Mouse (Mus musculus) megakaryocyte, embryonic 14.5 days (primary cell): ENCODE measurements at regions not wholly inside any gene's neighbourhood (a gene's known extent, or its start where the extent isn't known, plus 50 kb on each side); places are given as distances from the start of the nearest gene placed in this dataset.

Source experiments
- H3K27me3 ChIP-seq: replicated peaks from 2 replicates; pipeline ENCODE3; 2012; ENCODE audit warnings: inconsistent platforms
- H3K36me3 ChIP-seq: replicated peaks from 2 replicates; pipeline ENCODE3; 2012; ENCODE audit warnings: low read length, inconsistent platforms, mixed read lengths
- H3K4me1 ChIP-seq: 2 replicates; pipeline ENCODE4 v1.6.1; 2012; ENCODE audit warnings: inconsistent platforms
- H3K4me3 ChIP-seq: replicated peaks from 2 replicates; pipeline ENCODE3; 2012; ENCODE audit warnings: moderate library complexity, mild to moderate bottlenecking, inconsistent platforms
- H3K9me3 ChIP-seq: 2 replicates; pipeline ENCODE4 v1.6.1; 2012; ENCODE audit warnings: inconsistent platforms
- FLI1 ChIP-seq: IDR thresholded peaks from 2 replicates; pipeline ENCODE4 v1.6.1; 2012; ENCODE audit warnings: low read length, inconsistent platforms, mixed read lengths
- GATA1 ChIP-seq: IDR thresholded peaks from 3 replicates; pipeline ENCODE4 v1.6.1; 2012; ENCODE audit warnings: mixed read lengths, low read length, inconsistent platforms, borderline replicate concordance

DNA sequence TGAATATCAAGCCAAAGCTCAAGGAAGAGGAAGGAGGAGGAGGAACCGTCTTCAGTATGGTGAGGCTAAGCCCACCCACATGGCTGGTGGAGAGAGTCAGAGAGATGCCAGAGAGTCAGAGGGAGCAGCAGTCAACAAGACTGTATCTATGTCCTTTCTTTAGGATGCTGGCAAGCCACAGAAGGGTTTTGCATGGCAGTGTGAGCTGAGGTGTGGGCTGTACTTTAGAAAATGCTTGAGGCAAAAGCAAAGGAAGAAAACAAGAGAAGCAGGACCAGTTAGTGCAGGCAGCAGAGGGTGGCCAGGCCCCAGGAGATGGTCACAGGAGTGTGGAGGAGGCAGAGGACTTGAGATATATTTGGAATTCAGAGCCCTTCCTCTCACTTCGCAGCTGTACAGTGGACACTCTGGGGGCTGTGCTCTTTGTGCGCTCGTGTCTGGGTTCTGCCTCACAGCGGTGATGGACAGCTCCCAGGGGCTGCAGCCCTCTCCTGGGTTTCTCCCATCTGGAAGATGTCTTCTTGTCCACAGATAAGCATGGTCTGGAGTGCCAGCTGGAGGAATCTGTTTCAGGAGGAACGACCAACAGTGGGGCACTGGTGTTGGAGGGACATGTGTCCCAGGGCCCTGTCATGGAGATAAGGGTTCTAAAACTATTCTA lies 157.4 kb upstream of the Dyrk2 start:
- no peak overlapping the region for H3K4me3 ChIP-seq
- TF ChIP-seq FLI1 = no peak
- H3K36me3 ChIP-seq = no peaks in the 10 kb centered on the region
- no peaks in the 10 kb centered on the region for H3K9me3 ChIP-seq
- peaks cover 28% of the 10 kb centered on the region for H3K27me3 ChIP-seq
- H3K4me1 ChIP-seq = peaks cover 20% of the 10 kb centered on the region

DNA sequence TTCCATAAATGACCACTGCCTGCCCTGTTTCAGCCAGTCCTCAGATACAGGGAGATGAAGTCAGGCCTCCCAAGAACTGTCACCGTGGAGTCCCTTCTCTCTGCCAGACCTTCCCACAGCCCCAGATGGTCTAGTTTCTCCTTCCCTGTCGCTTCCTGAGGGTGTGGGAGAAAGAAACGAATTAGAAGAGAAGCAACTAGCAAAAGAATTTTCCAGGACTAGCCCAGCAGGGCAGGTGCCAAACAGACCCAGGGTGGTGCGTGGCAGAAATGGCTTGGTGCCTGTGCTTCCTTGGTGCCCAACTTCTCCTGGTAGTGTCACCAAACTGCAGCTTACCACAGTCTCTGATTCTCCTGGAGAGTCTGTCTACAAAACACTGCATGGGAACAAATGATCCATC lies 156.3 kb upstream of the Dyrk2 start:
- Histone ChIP-seq H3K4me1 (peaks cover 20% of the 10 kb centered on the region), H3K36me3 (no peaks in the 10 kb centered on the region), H3K4me3 (no peak overlapping the region), H3K27me3 (peaks cover 33% of the 10 kb centered on the region), H3K9me3 (peaks cover 2% of the 10 kb centered on the region)
- no peak for TF ChIP-seq FLI1
- no peak for TF ChIP-seq GATA1

DNA sequence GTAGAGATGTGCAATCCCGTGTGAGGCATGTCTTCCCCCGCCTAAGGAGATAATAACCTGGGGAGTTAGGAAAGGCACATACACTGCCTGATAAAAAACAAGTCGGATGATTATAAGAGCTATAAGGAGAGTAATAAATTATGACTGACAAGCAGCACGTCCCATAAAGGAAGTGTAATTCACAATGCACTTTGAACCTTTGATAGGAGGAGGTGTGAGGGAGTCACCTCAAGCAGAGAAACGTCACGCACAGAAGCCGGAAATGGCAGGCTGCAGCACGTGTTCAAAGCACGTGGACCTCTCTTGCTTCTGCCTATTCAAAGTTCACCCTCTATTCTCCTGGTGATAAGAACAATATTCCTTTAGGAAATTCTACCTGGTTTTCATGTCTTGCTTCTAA lies 154.4 kb upstream of the Dyrk2 start:
- peaks cover 24% of the 10 kb centered on the region for H3K4me1 ChIP-seq
- no peaks in the 10 kb centered on the region for H3K36me3 ChIP-seq
- H3K9me3 ChIP-seq = peaks cover 9% of the 10 kb centered on the region
- TF ChIP-seq GATA1 (no peak), FLI1 (no peak)
- peaks cover 35% of the 10 kb centered on the region for H3K27me3 ChIP-seq
- H3K4me3 ChIP-seq = no peak overlapping the region

GRCm38 (mm10) chr10:119019082-119019481 lies 149.1 kb upstream of the Dyrk2 start:
- Histone ChIP-seq H3K27me3 (peaks cover 15% of the 10 kb centered on the region), H3K36me3 (no peaks in the 10 kb centered on the region), H3K4me1 (peaks cover 4% of the 10 kb centered on the region; the same call in 1 of the 2 replicates), H3K9me3 (peaks cover 13% of the 10 kb centered on the region), H3K4me3 (no peak overlapping the region)
- TF ChIP-seq FLI1 (no peak), GATA1 (no peak)

GRCm38 (mm10) chr10:119018490-119018889 lies 148.5 kb upstream of the Dyrk2 start:
- H3K4me3 ChIP-seq = no peak overlapping the region
- H3K36me3 ChIP-seq = no peaks in the 10 kb centered on the region
- TF ChIP-seq FLI1 = no peak
- TF ChIP-seq GATA1 = no peak
- peaks cover 14% of the 10 kb centered on the region for H3K27me3 ChIP-seq
- peaks cover 4% of the 10 kb centered on the region; the same call in 1 of the 2 replicates for H3K4me1 ChIP-seq
- peaks cover 13% of the 10 kb centered on the region for H3K9me3 ChIP-seq

DNA sequence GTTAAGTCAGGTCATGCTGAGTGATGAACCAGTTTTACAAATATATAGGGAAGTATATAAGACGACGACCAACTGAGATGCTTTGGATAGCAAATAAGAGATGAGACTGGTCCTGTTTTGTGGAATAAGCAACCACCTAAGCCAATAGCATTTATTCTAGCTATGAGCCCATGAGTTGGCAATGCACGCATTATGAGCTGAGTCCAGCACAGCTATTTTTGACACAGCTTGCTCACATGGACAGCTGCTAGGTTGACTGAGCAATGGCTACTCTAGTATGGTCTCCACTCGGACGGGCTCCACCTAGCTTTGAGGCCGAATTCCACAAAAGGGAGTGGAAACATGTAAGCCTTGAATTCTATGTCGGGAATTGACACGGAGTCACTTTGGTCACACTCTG lies 146.1 kb upstream of the Dyrk2 start:
- Histone ChIP-seq H3K4me1 (peaks cover 2% of the 10 kb centered on the region; the same call in 1 of the 2 replicates), H3K27me3 (peaks cover 8% of the 10 kb centered on the region), H3K36me3 (no peaks in the 10 kb centered on the region), H3K9me3 (peaks cover 8% of the 10 kb centered on the region), H3K4me3 (no peak overlapping the region)
- TF ChIP-seq GATA1 = no peak

DNA sequence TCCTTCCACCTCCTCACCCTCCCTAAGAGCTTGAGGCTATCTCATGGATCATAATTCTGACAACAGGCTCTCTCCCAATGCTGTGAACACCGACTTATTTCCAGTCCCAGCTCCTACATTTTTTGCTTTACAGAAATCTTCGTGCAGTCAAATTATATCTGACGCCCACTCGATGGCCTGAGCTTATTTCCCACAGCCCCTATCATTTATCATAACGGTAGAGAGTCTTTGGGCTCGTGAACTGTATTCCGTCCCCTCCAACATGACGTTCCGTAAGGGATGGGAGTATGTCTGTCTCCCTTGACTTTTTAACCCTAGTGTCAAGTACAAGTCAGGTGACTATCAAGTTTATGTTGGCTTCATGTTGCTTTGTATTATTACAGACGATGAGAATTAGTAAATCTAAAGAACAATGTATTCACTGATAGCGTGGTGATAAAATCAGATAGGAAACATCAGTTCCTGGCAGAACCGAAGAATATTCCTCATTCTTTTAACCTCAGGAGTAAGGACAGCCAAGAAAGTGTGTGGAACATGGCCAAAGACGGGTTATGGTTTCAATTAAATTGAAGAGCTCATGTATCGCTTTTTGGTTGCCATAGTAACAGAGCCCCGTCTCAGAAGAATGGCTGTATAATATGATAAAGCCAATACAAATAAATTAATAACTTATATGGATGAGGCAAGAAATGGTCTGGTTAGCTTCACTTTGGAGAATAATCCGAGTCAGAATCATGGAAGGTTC lies 145.5 kb upstream of the Dyrk2 start:
- H3K9me3 ChIP-seq = peaks cover 4% of the 10 kb centered on the region
- H3K4me3 ChIP-seq = no peak overlapping the region
- H3K4me1 ChIP-seq = no peaks in the 10 kb centered on the region
- TF ChIP-seq GATA1 (no peak), FLI1 (no peak)
- peaks cover 11% of the 10 kb centered on the region for H3K27me3 ChIP-seq
- H3K36me3 ChIP-seq = no peaks in the 10 kb centered on the region

GRCm38 (mm10) chr10:119014731-119015130 lies 144.7 kb upstream of the Dyrk2 start:
- peaks cover 4% of the 10 kb centered on the region for H3K9me3 ChIP-seq
- H3K27me3 ChIP-seq = peaks cover 14% of the 10 kb centered on the region
- no peak overlapping the region for H3K4me3 ChIP-seq
- no peaks in the 10 kb centered on the region for H3K36me3 ChIP-seq
- TF ChIP-seq FLI1 (no peak), GATA1 (no peak)
- H3K4me1 ChIP-seq = no peaks in the 10 kb centered on the region; the same call in 1 of the 2 replicates

- peaks cover 15% of the 10 kb centered on the region for H3K27me3 ChIP-seq
- TF ChIP-seq GATA1 (no peak), FLI1 (no peak)
- H3K9me3 ChIP-seq = no peaks in the 10 kb centered on the region; the same call in 1 of the 2 replicates
- no peaks in the 10 kb centered on the region; the same call in 1 of the 2 replicates for H3K4me1 ChIP-seq
- no peaks in the 10 kb centered on the region for H3K36me3 ChIP-seq
- no peak overlapping the region for H3K4me3 ChIP-seq
Observed at GRCm38 (mm10) chr10:119013758-119014157, 143.7 kb upstream of the Dyrk2 start.

- H3K4me3 ChIP-seq = no peak overlapping the region
- H3K4me1 ChIP-seq = no peaks in the 10 kb centered on the region; the same call in 1 of the 2 replicates
- TF ChIP-seq FLI1 = no peak
- TF ChIP-seq GATA1 = no peak
- H3K27me3 ChIP-seq = peaks cover 18% of the 10 kb centered on the region
- H3K9me3 ChIP-seq = no peaks in the 10 kb centered on the region
- no peaks in the 10 kb centered on the region for H3K36me3 ChIP-seq
Observed at GRCm38 (mm10) chr10:119011511-119011910, 141.5 kb upstream of the Dyrk2 start.
